29 mouse cellular contexts compared by ENCODE assay signal in genomic region chr1:193671046-193671445, GRCm38 (mm10).
A peak's percentile ranks its signal among the peaks of the same experiment; 100 is the strongest.
DNase-seq lines count a peak whose midpoint lies in the region; ATAC-seq and TF ChIP-seq lines count a peak whose summit lies in the region.
"Had no signal": no experiment of that assay in that cellular context is flagged by ENCODE, and none has a peak within 500 bp of the region (broad histone marks: within the 10 kb centered on the region; RNA-seq: fewer than 3 reads in every experiment).

No protein-coding gene starts in this region.

- no peak for ATAC-seq in forebrain, embryonic 13.5 days
- ATAC-seq in forebrain, embryonic 11.5 days (replicated peaks; ENCODE audit: low FRiP score), result no peak
- ATAC-seq in forebrain, embryonic 16.5 days, result no peak
- ATAC-seq: intestine, postnatal 0 days; lung, postnatal 0 days had no signal

- H3K27me3 ChIP-seq in forebrain, embryonic 13.5 days, result 0 out of 2 replicates have a peak, but pooled peaks cover 3% of the 10 kb centered on the region
- H3K27me3 ChIP-seq in forebrain, embryonic 11.5 days (ENCODE audit: control insufficient read depth, insufficient read depth, low read length), result no peaks in the 10 kb centered on the region
- H3K27me3 ChIP-seq in forebrain, embryonic 16.5 days (replicated peaks; ENCODE audit: control insufficient read depth, insufficient read depth, low read length), result no peaks in the 10 kb centered on the region
- H3K27me3 ChIP-seq: hindbrain, embryonic 12.5 days; limb, embryonic 15.5 days; liver, embryonic 13.5 days; megakaryocyte, embryonic 14.5 days had no signal

- DNase-seq in forebrain, embryonic 11.5 days (ENCODE audit: low spot score), result no peak
- peak; percentile 53 to 58 for DNase-seq in layer of hippocampus, adult 2 months (ENCODE audit: low spot score in 2 of 2)
- DNase-seq in layer of hippocampus, postnatal 10 days (ENCODE audit: low spot score in 2 of 2), result no peak
- DNase-seq in brain, adult 2 months (ENCODE audit: low read depth, low spot score), result peak; percentile 68
- no peak for DNase-seq in thymus, postnatal 25 days
- no peak for DNase-seq in embryo, embryonic 11 days
- DNase-seq: adrenal gland, postnatal 10 days; gastrocnemius, adult 2 months; gastrocnemius, postnatal 36 days; heart, adult 18-20 months; heart, postnatal 36 days; kidney, postnatal 14 days; liver, embryonic 13.5 days; lung, adult 18-20 months; lung, postnatal 4 days; thymus, adult 18-20 months; thymus, postnatal 36 days had no signal

- no peak for TF ChIP-seq CTCF in layer of hippocampus, adult 2 months (conservative IDR thresholded peaks at IDR 0.05)

- no peak overlapping the region for H3K4me3 ChIP-seq in forebrain, embryonic 13.5 days
- H3K4me3 ChIP-seq in forebrain, embryonic 11.5 days (ENCODE audit: low read depth, low read length), result no peak overlapping the region
- H3K4me3 ChIP-seq in layer of hippocampus, adult 2 months, result no peak overlapping the region
- no peak overlapping the region for H3K4me3 ChIP-seq in forebrain, embryonic 16.5 days (replicated peaks; ENCODE audit: low read length)
- H3K4me3 ChIP-seq: erythroblast, embryonic 14.5 days; gastrocnemius, adult 2 months; hindbrain, embryonic 12.5 days; limb, embryonic 10.5 days; limb, embryonic 15.5 days; liver, embryonic 13.5 days; megakaryocyte, embryonic 14.5 days; midbrain, embryonic 13.5 days had no signal

- 82% methylated on average over 1 of the region's 1 CpGs for WGBS in forebrain, embryonic 13.5 days
- 90% methylated on average over 1 of the region's 1 CpGs for WGBS in forebrain, embryonic 11.5 days
- WGBS in forebrain, embryonic 16.5 days, result 74% methylated on average over 1 of the region's 1 CpGs

- H3K4me2 ChIP-seq in forebrain, embryonic 13.5 days, result no peak overlapping the region
- H3K4me2 ChIP-seq in forebrain, embryonic 11.5 days (ENCODE audit: low read depth, low read length, severe bottlenecking), result no peak overlapping the region
- H3K4me2 ChIP-seq in forebrain, embryonic 16.5 days (ENCODE audit: low read length), result no peak overlapping the region
- H3K4me2 ChIP-seq: heart, embryonic 11.5 days; hindbrain, embryonic 12.5 days; limb, embryonic 15.5 days; liver, embryonic 13.5 days; midbrain, embryonic 13.5 days had no signal

- peak overlapping the region; percentile 80 for H3K27ac ChIP-seq in forebrain, embryonic 13.5 days
- no peak overlapping the region for H3K27ac ChIP-seq in forebrain, embryonic 11.5 days (ENCODE audit: low read depth, low read length)
- H3K27ac ChIP-seq in layer of hippocampus, adult 2 months, result peak overlapping the region; percentile 70
- peak overlapping the region; percentile 69 for H3K27ac ChIP-seq in forebrain, embryonic 16.5 days (ENCODE audit: low read length)
- H3K27ac ChIP-seq: gastrocnemius, adult 2 months; hindbrain, embryonic 12.5 days; limb, embryonic 10.5 days; limb, embryonic 15.5 days; liver, embryonic 13.5 days; midbrain, embryonic 13.5 days had no signal

- H3K9ac ChIP-seq in forebrain, embryonic 13.5 days, result no peak overlapping the region
- H3K9ac ChIP-seq in forebrain, embryonic 11.5 days (ENCODE audit: low read length), result no peak overlapping the region
- H3K9ac ChIP-seq in forebrain, embryonic 16.5 days (replicated peaks; ENCODE audit: low read depth, low read length), result no peak overlapping the region
- H3K9ac ChIP-seq: hindbrain, embryonic 12.5 days; limb, embryonic 15.5 days; liver, embryonic 13.5 days; midbrain, embryonic 13.5 days had no signal

- peaks cover 30% of the 10 kb centered on the region for H3K4me1 ChIP-seq in forebrain, embryonic 13.5 days
- no peaks in the 10 kb centered on the region for H3K4me1 ChIP-seq in forebrain, embryonic 11.5 days (replicated peaks; ENCODE audit: control insufficient read depth, insufficient read depth, low read length)
- H3K4me1 ChIP-seq in forebrain, embryonic 16.5 days (replicated peaks; ENCODE audit: control insufficient read depth, insufficient read depth, low read length), result peaks cover 25% of the 10 kb centered on the region
- H3K4me1 ChIP-seq: limb, embryonic 10.5 days; limb, embryonic 15.5 days; megakaryocyte, embryonic 14.5 days had no signal

- no peaks in the 10 kb centered on the region for H3K36me3 ChIP-seq in forebrain, embryonic 13.5 days (ENCODE audit: poor library complexity, severe bottlenecking)
- H3K36me3 ChIP-seq in forebrain, embryonic 11.5 days (ENCODE audit: control insufficient read depth, insufficient read depth, low read length), result no peaks in the 10 kb centered on the region
- H3K36me3 ChIP-seq in forebrain, embryonic 16.5 days (ENCODE audit: control insufficient read depth, insufficient read depth), result no peaks in the 10 kb centered on the region
- H3K36me3 ChIP-seq: G1E; hindbrain, embryonic 12.5 days; limb, embryonic 10.5 days; limb, embryonic 15.5 days; liver, embryonic 13.5 days; midbrain, embryonic 13.5 days had no signal

- H3K9me3 ChIP-seq in forebrain, embryonic 13.5 days (replicated peaks), result peaks cover 10% of the 10 kb centered on the region
- H3K9me3 ChIP-seq in forebrain, embryonic 11.5 days (ENCODE audit: control insufficient read depth, low read length), result no peaks in the 10 kb centered on the region; the same call in 1 of the 2 replicates
- no peaks in the 10 kb centered on the region for H3K9me3 ChIP-seq in forebrain, embryonic 16.5 days (ENCODE audit: control insufficient read depth, low read length)
- H3K9me3 ChIP-seq: G1E; hindbrain, embryonic 12.5 days; limb, embryonic 10.5 days; limb, embryonic 15.5 days; liver, embryonic 13.5 days; megakaryocyte, embryonic 14.5 days; midbrain, embryonic 13.5 days had no signal

Comparison
In these comparisons a context has a peak if more than half of its experiments do, and no peak if none do; other contexts are left out.
1. DNase-seq: peak in layer of hippocampus, adult 2 months (2 of 2) and brain, adult 2 months (single experiment); none in forebrain, embryonic 11.5 days (single experiment), layer of hippocampus, postnatal 10 days (0 of 2), thymus, postnatal 25 days (single experiment) and embryo, embryonic 11 days (single experiment).